In the genomic region with DNA sequence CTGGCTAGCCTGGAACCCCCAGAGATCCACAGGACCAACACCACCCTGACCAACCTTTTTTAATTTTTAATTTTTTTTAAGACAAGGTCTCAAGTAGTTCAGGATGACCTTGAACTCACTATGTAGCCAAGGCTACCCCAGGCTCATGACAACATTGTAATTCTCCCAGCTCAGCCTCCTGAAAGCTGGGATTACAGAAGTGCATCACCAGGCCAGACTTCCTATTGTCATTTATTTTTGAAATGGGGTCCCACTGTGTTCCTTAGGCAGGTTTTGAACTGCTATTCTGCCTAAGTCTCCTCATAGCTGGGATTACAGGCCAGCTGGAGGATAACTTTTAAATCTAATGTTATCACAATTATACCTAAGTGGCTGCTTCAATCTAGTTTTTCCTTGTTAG, we compare ENCODE assay signal across 1 mouse cellular context.
TF ChIP-seq lines count a peak whose summit lies in the region.

No protein-coding gene starts in this region.

TF ChIP-seq in MEL, 35 proteins besides CTCF, POLR2A, EP300 and RAD21:
- TF ChIP-seq ELF1 (IDR thresholded peaks at IDR 0.05; ENCODE audit: low read depth, low read length) (no peak), MYC (IDR thresholded peaks at IDR 0.05; ENCODE audit: low read depth, low read length) (no peak), CHD2 (IDR thresholded peaks at IDR 0.05; ENCODE audit: low read length) (no peak), NRF1 (IDR thresholded peaks at IDR 0.05; ENCODE audit: insufficient read depth, low read depth, low read length, poor library complexity, severe bottlenecking) (no peak), UBTF (IDR thresholded peaks at IDR 0.05; ENCODE audit: borderline replicate concordance, insufficient read depth, low read depth, low read length) (no peak), USF2 (IDR thresholded peaks at IDR 0.05; ENCODE audit: borderline replicate concordance in 1 of 2, insufficient read depth in 1 of 2, low read depth in 1 of 2, low read length in 2 of 2) (no peak)
